Comparison of ENCODE assay signal across 8 mouse cellular contexts in genomic region chr13:46502390-46502891, GRCm38 (mm10). TPM values are rescaled to one million over a fixed set of nuclear protein-coding genes. Genes with fewer than 3 reads are reported as not detected.
DNase-seq lines count a peak whose midpoint lies in the region; ATAC-seq and TF ChIP-seq lines count a peak whose summit lies in the region.

No protein-coding gene starts in this region.

- ATAC-seq in lung, embryonic 14.5 days (ENCODE audit: insufficient read depth): peak; percentile 84
- ATAC-seq in heart, embryonic 11.5 days (replicated peaks; ENCODE audit: insufficient number of reproducible peaks, low FRiP score, low TSS enrichment): peak; percentile 71

- TF ChIP-seq CTCF in lung, embryonic 14.5 days (IDR thresholded peaks at IDR 0.05; ENCODE audit: low read depth): peak; percentile 10; the same call in 1 of the 2 replicates

- 0 out of 2 replicates have a peak, but pooled peaks cover 3% of the 10 kb centered on the region for H3K4me1 ChIP-seq in lung, embryonic 14.5 days (ENCODE audit: insufficient read depth)
- peaks cover 5% of the 10 kb centered on the region; the same call in 1 of the 2 replicates for H3K4me1 ChIP-seq in heart, embryonic 11.5 days (ENCODE audit: control insufficient read depth, insufficient read depth, low read length)

- peak overlapping the region; percentile 60 for H3K9ac ChIP-seq in lung, embryonic 14.5 days
- H3K9ac ChIP-seq in heart, embryonic 11.5 days (ENCODE audit: low read depth, low read length): peak overlapping the region; percentile 80

- peak overlapping the region; percentile 54 for H3K27ac ChIP-seq in lung, embryonic 14.5 days (ENCODE audit: low read depth)
- H3K27ac ChIP-seq in heart, embryonic 11.5 days (ENCODE audit: low read depth, low read length): peak overlapping the region; percentile 97

- no peaks in the 10 kb centered on the region for H3K27me3 ChIP-seq in lung, embryonic 14.5 days (ENCODE audit: insufficient read depth, low read length)
- H3K27me3 ChIP-seq in heart, embryonic 11.5 days (ENCODE audit: control insufficient read depth, insufficient read depth, low read length): no peaks in the 10 kb centered on the region

- no peaks in the 10 kb centered on the region for H3K36me3 ChIP-seq in lung, embryonic 14.5 days (ENCODE audit: insufficient read depth)
- H3K36me3 ChIP-seq in heart, embryonic 11.5 days (ENCODE audit: control insufficient read depth, insufficient read depth, low read length): no peaks in the 10 kb centered on the region

- H3K4me2 ChIP-seq in lung, embryonic 14.5 days: peak overlapping the region; percentile 87
- peak overlapping the region; percentile 71 for H3K4me2 ChIP-seq in heart, embryonic 11.5 days

- WGBS in lung, embryonic 14.5 days: 5% methylated on average over 20 of the region's 20 CpGs
- 3% methylated on average over 19 of the region's 20 CpGs for WGBS in heart, embryonic 11.5 days (ENCODE audit: insufficient replicate concordance)

- no peaks in the 10 kb centered on the region for H3K9me3 ChIP-seq in lung, embryonic 14.5 days (ENCODE audit: low read depth, low read length)
- H3K9me3 ChIP-seq in heart, embryonic 11.5 days (replicated peaks; ENCODE audit: control insufficient read depth, low read length): no peaks in the 10 kb centered on the region

- peak; percentile 75 for DNase-seq in lung, embryonic 14.5 days
- DNase-seq in lung, postnatal 10 days: no peak
- peak; percentile 49 for DNase-seq in adrenal gland, adult 2 months
- peak; percentile 5 for DNase-seq in embryo, embryonic 11.5 days (ENCODE audit: low read depth, low spot score)
- DNase-seq in left cerebral cortex, postnatal 25 days (ENCODE audit: low spot score in 2 of 2): peak; percentile 41 to 69
- peak; percentile 55 for DNase-seq in neural tube, embryonic 10.5 days (ENCODE audit: extremely low spot score, low spot score)
- DNase-seq in MN1 (ENCODE audit: low spot score): no peak

- intact Hi-C loops in left cerebral cortex, postnatal 25 days (cut with DNase I): loop anchor here (1.0 to 5.0 kb wide), 2 partner anchors 80 to 155 kb away; no protein-coding TSS in a partner anchor

- peak overlapping the region; percentile 52 for H3K4me3 ChIP-seq in lung, embryonic 14.5 days (ENCODE audit: low read depth, low read length)
- H3K4me3 ChIP-seq in heart, embryonic 11.5 days (ENCODE audit: low read depth, low read length): peak overlapping the region; percentile 70

RNA-seq across cellular contexts. Expression of gene Cap2, which starts 0.8 kb away (rescaled TPM):
- 4.3 and 9.6 TPM in 2 replicates for polyA plus RNA-seq in lung, embryonic 14.5 days (2014; fragmentation: Nextera tagmentation; extraction: Ambion mirVana)
- 1 to 10 TPM; 4.3 to 4.7 TPM for total RNA-seq in adrenal gland, adult 2 months (2021)
- polyA plus RNA-seq in adrenal gland, adult 2 months (2012; rRNA removed): 0.81 and 2.4 TPM in 2 replicates
- 122 and 141 TPM in 2 replicates for polyA plus RNA-seq in heart, embryonic 11.5 days (2014; fragmentation: Nextera tagmentation; extraction: Ambion mirVana)
- total RNA-seq in left cerebral cortex, postnatal 25 days (2021): 100 to 1,000 TPM; 252 to 280 TPM

Comparison
In these comparisons a context has a peak if more than half of its experiments do, and no peak if none do; other contexts are left out.
1. DNase-seq: peak in lung, embryonic 14.5 days (single experiment), adrenal gland, adult 2 months (single experiment), embryo, embryonic 11.5 days (single experiment), left cerebral cortex, postnatal 25 days (2 of 2) and neural tube, embryonic 10.5 days (single experiment); none in lung, postnatal 10 days (single experiment) and MN1 (single experiment).
2. RNA of gene Cap2, which starts 0.8 kb away (polyA plus RNA-seq): 122 to 141 TPM in heart, embryonic 11.5 days; 4.3 to 9.6 TPM in lung, embryonic 14.5 days and 0.81 to 2.4 TPM in adrenal gland, adult 2 months; every median in the first group is over 10 times any median in the second.